Mouse (Mus musculus) c-Kit-positive CD71-negative TER-119-negative erythroid progenitor cells, embryonic 14.5 days (primary cell): ENCODE results near the gene Cdh18.
"Not testable (repeated sequence)": the region's sequence is repeated elsewhere in the genome, so short reads cannot be mapped to it uniquely, and the experiment has no call there.

ENCODE experiments used
- DNase-seq: peaks from one replicate; pipeline ENCODE4 v3.0.0-alpha.2; 2013; ENCODE audit warnings: low read depth

Gene Cdh18

DNA sequence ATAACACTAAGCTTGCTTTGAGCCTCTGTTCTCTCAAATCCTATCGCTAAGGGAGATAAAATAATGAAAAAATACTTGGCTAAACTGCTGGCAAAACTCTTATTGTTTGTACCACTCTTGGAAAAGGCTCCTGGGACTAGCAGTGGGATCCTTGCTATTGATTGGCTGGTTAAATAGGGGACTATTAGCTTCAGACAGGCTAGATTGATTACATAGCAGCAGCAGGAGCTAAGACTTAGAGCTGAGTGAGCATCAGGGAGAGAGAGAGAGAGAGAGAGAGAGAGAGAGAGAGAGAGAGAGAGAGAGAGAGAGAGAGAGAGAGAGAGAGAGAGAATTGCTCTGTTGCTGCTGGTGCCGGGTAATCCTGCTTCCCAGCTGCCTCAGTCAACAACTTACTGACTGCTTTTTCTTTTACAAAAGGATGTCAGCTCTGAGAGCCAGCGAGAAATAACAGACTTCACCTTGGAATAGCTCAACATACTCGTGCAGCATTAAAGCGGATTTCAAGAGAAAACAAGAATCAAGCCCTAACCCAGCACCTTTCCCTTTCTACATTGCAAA lies at the start of gene Cdh18:
Gene Cdh18 (plus strand): TSS at position 312 of the 561 bp plus-strand sequence.
- DNase-seq = no peak

DNA sequence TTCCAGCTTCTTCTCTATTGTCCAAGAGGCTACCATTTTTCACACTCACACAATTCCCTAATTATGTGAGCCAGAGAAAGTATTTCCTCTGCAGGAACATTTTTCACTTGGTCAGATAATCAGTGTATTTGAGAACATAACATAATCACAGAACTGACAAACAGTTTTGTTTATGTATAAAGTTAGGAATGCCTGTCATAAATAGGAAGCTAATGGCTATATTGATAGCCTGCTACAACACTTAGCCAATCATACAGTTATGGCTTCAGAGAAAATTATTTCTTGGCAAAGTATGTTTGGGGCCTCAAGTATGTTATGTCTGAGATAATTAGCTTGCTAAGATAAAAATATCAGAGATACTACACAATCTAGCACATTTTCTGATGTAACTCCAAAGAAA lies 37.6 kb upstream of the Cdh18 start:
- DNase-seq = no peak

DNA sequence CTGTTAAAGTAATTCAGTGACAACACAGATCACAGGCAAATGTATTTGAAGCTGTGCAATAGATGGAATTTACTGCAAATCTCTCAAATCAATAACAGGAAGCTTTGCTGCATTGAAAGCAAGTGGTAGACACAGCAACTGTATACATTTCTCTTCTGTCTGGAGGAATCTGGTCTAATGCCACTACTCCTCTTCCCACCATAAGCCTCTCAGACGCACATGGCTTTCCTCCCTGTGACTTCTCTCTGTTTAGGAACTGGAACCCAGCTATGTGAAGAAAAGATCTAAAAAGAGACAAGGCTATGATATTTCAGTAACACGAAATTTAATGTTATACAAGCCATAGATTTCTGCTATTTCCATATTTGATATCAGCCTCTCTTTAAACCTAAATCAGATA lies 13.0 kb upstream of the Cdh18 start:
- DNase-seq = no peak

DNA sequence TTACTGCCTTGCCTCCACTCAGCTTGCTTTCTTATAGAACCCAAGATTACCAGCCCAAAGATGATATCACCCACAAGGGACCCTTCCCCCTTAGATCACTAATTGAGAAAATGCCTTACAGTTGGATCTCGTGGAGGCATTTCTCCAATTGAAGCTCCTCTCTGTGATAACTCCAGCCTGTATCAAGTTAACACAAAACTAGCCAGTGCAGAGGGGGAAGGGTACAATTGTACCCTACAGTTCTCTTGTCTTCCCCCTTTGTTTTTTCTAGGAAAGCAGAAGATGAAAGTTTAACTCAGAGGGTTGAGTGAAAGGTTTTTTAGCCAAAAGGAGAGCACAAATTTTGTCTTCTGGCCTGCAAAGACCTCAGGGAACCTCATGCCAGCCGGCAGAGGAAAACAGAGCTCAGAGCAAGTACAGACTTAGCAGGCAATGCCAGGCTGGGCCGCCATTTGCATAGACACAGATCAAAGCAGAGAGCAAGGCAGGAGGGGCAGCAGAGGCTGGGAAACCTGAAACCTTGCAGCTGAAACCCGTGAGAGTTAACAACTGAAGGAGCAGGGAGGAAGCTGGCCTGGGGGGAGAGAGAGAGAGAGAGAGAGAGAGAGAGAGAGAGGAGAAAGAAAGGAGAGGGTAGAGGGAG lies 29.3 kb downstream of the Cdh18 start:
- DNase-seq = no peak

DNA sequence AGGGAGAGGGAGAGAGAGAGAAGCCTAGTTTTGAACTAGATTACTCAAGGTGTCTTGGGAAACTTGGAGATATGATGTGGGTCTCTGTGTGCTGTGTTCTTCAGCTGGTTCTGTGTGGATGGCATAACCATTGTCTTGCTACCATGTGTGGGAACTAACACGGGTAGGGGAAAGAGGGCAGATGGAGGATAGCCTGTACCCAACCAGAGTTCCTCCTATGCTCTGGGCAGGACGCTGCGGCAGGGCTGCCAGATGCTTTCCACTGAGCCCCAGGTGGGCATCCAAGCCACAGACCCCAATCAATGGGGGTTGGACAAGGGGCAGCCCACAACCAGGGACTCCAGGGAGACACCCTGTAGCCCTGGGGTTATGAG lies 29.8 kb downstream of the Cdh18 start:
- DNase-seq = no peak

DNA sequence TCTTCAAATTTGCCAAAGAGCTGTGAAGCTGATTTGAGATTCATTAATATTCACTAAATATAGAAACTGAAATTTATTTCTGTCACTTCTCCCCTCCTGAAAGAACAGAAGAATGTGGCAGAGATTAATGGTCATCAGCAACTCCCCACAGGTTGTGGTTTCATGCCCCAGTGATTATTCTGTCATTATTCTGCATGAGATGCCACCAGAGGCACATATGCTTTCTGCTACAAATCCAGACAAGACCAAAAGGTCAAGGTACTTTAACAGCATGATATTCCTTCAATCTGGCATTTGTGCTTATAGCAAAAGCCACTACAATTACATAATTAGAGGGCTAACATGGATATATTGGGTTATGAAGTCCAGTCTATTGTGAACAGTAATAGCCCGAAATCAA lies 35.8 kb downstream of the Cdh18 start:
- no peak for DNase-seq

DNA sequence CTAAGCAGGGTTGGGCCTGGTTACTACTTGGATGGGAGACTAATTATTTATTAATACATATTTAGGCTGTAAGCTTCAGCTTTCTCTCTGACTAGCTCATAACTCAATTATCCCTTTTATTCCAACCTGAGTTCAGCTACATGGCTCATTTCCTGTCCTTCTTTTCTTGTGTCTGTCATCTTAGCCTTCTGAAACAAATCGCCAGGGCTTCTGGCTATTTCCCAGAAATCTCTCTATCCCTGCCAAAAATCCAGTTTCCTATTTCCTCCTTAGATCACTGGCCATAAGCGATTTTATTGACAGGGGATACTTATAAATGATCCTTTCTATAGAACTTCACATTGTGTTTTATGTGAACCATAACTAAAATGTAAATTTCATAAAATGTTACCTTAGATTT lies 167.6 kb downstream of the Cdh18 start:
- no peak for DNase-seq

DNA sequence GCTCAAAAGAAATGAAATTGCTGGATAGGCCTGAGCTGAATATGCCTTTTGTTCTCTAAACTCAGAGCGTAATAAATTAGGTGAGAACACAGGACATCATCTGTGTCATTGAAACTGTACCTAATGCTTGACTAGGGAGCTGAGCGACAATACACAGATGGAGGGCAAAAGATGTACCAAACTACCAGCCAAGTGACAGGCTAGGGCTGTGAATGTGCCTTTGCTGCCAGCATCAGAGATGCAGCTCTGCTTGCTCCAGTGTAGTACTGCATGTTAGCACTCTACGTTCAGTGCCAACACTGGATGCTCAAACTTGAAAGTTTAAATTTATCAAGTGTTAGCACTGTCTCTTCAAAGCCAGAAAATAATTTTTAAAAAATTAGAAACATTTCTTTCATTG lies 168.9 kb downstream of the Cdh18 start:
- DNase-seq = no peak

DNA sequence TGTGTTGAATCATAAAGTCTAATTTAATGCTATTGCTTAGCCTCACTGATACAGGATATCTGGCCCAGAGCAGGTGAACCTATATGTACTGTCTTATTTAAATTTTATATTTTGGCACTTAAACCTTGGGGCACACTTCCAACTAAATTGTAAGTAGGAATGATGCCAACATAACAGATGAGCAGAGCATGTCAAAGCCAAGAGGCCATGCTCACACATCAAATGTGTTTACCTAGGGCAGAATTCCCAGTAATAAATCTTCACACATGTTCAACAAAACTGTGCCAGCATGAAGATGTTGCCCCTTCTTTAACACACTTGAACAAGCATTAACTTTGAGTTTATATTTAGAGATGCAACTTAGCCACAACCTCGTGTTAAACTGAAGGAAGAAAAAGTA lies 177.8 kb downstream of the Cdh18 start:
- DNase-seq = no peak

DNA sequence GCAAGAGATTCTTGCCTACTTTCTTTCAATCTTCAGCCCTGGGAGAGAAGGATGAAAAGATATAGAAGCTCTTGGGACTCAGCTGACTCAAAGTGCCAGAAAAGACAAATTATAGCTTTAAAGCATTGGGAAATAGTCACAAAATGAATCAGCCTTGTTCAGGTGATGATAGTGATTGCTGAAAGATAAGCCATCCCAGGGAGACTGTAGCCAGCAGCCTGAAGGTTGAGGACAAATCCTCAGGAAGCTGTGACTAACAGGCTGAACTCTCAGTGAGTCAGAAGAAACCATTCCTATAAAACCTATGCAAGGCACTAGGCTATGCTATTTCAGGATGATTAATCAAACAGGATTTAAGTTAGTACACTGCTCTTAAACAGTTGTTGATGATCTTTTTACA lies 184.2 kb downstream of the Cdh18 start:
- DNase-seq = no peak

DNA sequence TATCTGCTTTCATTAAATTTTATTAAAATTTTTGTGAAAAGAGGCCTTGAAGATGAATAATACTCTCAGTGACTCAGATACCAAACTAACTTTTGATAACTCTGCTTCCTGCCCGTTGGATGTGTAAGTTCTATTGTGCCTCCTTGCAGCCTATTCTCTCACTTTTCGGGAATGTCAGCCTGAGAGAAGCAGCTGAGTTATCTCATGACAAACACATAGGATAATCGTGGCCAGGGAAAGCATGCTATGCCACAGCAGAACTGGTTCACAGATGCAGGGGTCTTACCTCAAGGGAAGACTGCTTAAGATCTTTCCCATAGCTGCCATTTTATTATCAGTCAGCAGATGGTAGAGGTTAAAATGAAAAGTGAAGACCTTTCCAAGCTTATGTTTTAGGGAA lies 187.3 kb downstream of the Cdh18 start:
- DNase-seq = no peak

DNA sequence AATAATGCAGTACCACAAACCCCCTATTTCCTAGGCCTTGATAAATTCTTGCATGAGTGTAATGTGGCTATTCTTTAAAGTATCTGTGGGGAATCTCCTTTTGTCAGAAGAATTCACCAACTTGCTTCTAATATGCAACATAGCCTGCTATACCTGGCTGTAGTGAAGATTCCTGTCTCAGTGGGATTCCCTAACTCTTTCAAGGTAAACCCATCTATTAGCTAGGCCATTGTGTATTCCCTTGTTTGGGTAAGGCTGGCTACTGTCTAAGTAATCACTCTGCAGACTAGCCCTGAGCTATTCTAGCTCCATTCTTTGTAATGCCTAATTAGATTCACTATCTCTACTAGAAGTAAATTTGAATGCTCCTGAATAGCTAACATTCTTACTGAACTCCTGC lies 212.4 kb downstream of the Cdh18 start:
- DNase-seq = not testable (repeated sequence)

DNA sequence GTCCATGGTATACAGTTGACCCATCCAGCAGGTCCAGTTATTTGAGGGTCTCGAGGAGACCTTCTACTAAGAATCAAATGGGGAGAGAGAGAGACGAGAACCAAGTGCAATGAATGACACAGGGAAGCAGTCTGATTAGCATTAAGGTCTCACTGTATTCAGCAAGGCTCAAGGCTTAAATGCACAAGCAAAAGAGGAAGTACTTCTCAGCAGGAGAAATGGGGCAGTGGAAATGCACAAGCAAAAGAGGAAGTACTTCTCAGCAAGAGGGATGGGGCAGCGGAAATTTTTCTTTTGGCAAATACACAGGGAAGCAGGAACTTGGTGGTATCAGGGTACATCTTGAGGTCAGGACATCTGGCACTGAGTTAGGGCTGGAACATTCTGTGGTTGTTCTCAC lies 217.8 kb downstream of the Cdh18 start:
- DNase-seq = not testable (repeated sequence)

DNA sequence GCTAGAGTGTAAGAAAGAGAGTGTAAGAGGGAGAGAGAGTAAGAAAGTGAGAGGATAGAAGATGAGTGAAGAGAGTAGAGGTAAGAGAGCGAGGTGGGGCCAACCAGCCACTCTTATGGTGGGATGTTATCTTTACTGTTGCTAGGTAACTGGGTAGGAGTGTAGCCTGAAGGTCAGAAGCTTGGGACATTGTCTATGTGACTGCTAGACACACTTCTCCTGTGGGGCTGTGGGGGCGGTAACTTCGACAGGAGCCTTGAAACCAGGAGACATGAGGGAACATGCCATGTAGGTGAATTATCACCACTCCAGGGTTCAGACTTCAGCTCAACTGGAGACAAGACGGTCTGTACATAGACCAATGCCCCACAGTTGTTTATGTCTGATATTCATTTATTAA lies 227.5 kb downstream of the Cdh18 start:
- DNase-seq = no peak

DNA sequence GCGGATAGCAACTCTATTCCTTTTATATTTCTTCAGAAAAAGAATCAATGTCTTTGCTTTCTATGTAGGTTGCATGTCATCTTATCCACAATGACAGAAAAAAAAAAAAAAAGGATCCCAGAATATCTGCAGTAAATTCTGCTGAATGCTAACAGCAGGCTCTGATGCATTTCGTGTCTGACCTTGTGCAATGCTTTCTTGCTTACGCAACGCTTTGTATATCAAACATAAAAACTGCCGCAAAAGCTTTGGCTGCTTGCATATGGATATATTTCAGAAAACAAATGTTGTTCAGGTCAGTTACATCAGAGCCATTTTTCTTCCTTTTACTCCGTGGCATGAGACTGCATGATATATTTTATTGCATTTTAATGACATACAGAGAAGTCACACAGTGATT lies 240.9 kb downstream of the Cdh18 start:
- no peak for DNase-seq

DNA sequence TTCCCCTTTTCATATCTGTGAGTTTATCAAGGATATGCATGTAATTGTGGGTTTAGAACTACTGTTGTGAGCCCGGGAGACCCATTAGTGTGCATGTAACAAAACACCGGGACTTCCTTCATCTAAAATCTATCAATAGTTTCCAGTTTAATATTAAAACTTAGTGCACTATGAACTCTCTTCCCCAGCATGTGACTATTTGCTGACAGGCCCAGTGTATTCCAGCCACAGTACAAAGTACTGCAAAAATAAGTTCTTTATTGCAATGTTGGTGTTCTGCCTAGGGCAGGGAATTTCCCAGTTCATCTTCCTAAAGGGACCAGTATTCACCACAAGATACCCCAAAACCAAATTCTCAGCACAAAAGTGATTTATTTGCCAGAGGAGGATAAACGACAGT lies 243.0 kb downstream of the Cdh18 start:
- no peak for DNase-seq

DNA sequence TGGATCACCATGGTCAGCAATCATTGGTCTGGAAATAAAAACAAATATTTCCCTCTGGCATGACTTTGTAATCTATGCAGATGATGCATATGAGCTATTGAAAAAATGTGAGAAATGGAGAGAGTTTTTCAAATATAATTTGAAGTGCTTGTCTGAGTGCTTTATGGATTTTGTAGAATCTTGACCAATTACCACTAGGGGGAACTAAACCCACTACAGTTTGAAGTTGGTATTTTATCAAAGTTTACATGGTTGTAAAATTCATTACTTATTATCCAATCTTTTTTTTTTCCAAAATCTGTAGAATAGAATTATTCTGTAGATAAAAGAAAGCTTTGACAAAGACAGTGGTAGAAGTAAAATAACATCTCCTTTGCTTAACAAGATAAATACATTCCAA lies 284.3 kb downstream of the Cdh18 start:
- no peak for DNase-seq

DNA sequence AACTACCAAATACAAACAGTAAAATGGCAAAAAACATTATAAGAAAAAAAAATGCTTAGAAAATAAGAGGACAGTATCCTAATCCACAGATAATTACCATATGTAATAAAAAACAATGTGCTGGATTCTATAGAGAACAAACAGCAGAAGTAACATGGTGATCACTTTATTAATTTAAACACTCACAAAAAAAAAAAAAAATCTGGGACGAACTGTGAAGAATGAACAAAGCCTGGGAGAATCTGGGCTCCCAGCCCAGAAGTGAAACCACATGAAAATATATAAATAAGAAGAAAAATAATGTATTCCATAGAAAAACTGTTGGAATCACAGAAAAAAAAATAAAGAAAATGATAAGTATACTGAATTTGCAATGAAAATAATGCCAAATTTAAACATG lies 288.4 kb downstream of the Cdh18 start:
- DNase-seq = no peak

DNA sequence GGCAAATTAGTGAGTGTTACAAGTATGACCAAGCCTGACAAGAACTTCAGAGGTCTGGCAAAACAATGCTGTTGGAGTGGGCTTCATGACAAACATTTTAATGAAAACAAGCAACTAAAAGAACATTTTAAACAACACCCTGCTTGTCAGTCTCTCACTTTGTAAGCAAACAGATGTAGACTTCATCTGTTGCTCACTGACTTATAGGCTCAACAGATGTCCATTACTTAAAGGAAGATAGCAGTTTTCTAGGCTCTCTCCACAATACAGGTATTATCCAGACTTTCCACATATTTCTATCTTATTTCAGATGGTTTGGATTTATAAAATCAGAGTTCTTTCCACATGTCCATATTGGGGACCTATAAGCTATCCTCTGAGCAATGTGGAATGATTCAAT lies 308.9 kb downstream of the Cdh18 start:
- no peak for DNase-seq

DNA sequence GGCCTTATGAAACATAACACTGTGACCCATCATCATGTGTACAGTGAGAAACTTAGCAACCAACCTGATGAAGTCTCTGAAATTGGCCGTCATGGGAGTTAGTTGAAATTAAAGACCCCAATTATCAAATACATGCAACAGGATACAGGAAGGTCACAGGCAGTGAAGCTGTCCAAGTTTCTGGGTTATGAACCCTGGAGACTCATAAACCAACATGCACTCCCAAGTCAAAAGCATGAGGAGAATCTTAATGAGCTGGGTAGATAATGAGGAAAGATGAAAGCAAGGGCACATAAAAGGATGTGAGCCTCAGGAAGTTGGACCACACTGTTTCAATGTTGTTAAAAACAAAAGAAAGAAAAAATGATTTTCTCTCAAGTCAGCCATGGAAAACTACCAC lies 321.9 kb downstream of the Cdh18 start:
- DNase-seq = no peak

DNA sequence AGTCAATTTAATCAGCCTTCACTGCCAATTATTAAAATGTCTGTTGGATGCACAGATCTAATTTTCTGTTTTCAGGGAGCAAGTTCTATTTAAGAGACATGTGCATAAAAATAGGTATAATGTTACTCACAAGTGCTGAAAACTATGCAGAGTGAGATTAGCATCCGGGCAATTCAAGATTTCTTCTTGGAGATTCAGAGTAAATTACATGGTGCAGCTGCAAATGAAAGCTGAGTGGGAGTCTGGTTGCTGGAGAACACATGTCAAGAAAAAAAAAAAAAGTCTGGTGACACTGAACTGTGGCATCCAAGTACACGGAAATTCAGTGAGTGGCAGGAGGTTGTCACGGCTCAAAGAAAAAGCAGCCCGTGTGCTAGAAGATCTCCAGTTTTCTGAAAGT lies 348.9 kb downstream of the Cdh18 start:
- no peak for DNase-seq

DNA sequence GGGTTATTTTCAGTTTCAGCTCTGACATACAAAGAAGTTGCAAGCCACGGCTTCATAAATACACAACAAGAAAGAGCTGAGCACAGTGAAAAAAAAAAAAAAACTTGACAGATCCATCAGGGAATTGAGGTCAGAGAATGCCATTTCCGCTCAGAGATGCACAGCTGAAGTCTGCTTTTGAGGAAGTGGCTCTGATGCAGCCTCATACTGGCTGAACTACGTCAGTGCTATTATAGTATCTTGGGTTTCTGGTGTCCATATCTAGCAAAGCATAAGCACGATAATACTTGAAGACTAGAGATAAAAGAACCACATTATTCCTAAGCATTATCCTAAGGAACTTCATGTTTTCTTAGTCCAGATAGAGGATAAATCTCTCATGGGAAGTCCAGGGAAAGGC lies 349.4 kb downstream of the Cdh18 start:
- no peak for DNase-seq

DNA sequence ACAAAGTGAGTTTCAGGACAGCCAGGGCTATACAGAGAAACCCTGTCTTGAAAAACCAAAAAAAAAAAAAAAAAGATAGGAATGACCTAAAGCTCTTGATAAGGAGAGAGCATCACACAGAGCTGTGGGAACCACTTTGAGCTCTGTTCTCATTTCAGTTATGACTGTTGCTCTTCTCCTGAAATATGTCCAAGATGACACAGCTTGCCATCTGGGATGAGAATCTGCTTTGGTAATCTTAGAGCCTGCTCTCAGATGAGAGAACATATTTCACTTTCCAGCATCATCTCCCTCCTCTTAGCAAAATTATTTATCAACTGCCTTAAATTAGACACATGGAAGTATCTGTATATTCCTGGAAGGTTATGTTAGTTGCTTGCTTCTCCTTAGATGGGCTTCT lies 365.6 kb downstream of the Cdh18 start:
- no peak for DNase-seq

DNA sequence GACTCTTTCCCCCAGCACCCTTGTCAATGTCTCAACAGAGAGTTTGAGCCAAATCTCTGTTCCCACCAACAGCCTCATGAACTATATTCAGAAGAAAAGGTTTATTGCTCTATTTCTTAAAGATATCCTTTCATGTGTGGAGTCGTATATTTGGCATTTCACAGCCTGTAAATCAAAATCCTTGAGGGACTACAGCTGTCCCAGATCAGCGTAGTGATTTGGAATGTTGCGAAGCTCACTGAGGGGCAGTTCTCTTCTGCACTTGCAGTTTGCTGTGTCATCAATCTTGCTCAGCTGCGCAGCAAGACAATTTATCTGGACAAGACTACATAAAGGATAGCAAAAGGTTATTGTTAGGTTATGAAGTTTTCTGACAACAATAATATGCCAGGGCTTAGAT lies 385.5 kb downstream of the Cdh18 start:
- no peak for DNase-seq

DNA sequence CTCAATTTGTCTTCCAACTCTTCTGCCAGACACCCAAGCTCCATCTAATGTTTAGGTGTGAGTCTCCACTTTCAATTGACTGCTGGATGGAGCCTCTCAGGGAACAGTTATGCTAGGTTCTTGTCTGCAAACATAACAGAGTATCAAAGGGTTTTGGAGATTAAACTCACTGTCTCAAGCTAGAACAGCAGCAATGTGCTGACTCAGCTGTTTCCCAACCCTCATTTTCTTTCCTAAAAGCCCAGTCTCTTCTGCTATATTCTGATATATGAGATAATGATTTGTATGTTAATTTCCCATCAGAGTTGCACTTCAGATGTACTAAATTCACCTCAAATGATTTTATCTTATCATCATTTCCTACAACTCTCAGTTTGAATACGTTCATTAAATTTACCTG lies 398.4 kb downstream of the Cdh18 start:
- DNase-seq = no peak
